Mouse (Mus musculus) heart, embryonic 11.5 days (tissue): Measurements from ENCODE around the gene Gm20388. TPM values are rescaled to one million over a fixed set of nuclear protein-coding genes. Genes with fewer than 3 reads are reported as not detected.
A peak's percentile ranks its signal among the peaks of the same experiment; 100 is the strongest.

Experiments
- ATAC-seq: fragments of 200-750 bp; cut with Nextera tagmentation; replicated peaks from 2 replicates; pipeline ENCODE4 v1.8.0; 2017; ENCODE audit warnings: moderate library complexity; ENCODE audit not compliant: insufficient number of reproducible peaks, low FRiP score, low TSS enrichment
- H3K27ac ChIP-seq: fragments of 300-500 bp; sonication (generic); 2 replicates; pipeline ENCODE4 v1.5.1; 2014; ENCODE audit warnings: mild to moderate bottlenecking, low read depth, low read length
- H3K27me3 ChIP-seq: fragments of 300-500 bp; sonication (generic); 2 replicates; pipeline ENCODE4 v1.6.1; 2014; ENCODE audit warnings: mild to moderate bottlenecking, low read length, mixed read lengths; ENCODE audit not compliant: control insufficient read depth, insufficient read depth
- H3K36me3 ChIP-seq: fragments of 300-500 bp; sonication (generic); 2 replicates; pipeline ENCODE4 v1.6.1; 2014; ENCODE audit warnings: mild to moderate bottlenecking, low read length, moderate library complexity, mixed read lengths; ENCODE audit not compliant: control insufficient read depth, insufficient read depth
- H3K4me1 ChIP-seq: fragments of 300-500 bp; sonication (generic); 2 replicates; pipeline ENCODE4 v1.6.1; 2014; ENCODE audit warnings: low read length; ENCODE audit not compliant: control insufficient read depth, insufficient read depth
- H3K4me2 ChIP-seq: fragments of 300-500 bp; sonication (generic); 2 replicates; pipeline ENCODE4 v1.6.1; 2014; ENCODE audit warnings: mild to moderate bottlenecking, moderate library complexity
- H3K4me3 ChIP-seq: fragments of 300-500 bp; sonication (generic); 2 replicates; pipeline ENCODE4 v1.5.1; 2014; ENCODE audit warnings: low read depth, low read length
- H3K9ac ChIP-seq: fragments of 300-500 bp; sonication (generic); 2 replicates; pipeline ENCODE4 v1.6.1; 2014; ENCODE audit warnings: mild to moderate bottlenecking, low read depth, low read length, moderate library complexity
- H3K9me3 ChIP-seq: fragments of 300-500 bp; sonication (generic); replicated peaks from 2 replicates; pipeline ENCODE4 v1.6.1; 2016; ENCODE audit warnings: low read length; ENCODE audit not compliant: control insufficient read depth
- WGBS: fragments of 180-500 bp; shearing (Covaris S2); extraction: QIAGEN DNeasy Blood & Tissue Kit; methylation state at CpG from one replicate; pipeline ENCODE4 v1.1.7; 2014; ENCODE audit not compliant: insufficient replicate concordance; 5-methylcytosine and 5-hydroxymethylcytosine counted together
- polyA plus RNA-seq: library from polyadenylated mRNA; unstranded; fragments of >200 nt; fragmentation: Nextera tagmentation; extraction: Ambion mirVana; gene quantifications from 2 replicates; pipeline ENCODE4 v1.2.1, GENCODE M21; 2014

Gm20388 gene
- polyA plus RNA-seq, 1 experiment from 2014 or later, result 6.4 TPM

GRCm38 (mm10) chr8:120191633-120192032, 281.0 kb downstream of the Gm20388 start:
- no peak for ATAC-seq
- WGBS, result 73% methylated on average over 5 of the region's 5 CpGs
- no peak overlapping the region for H3K9ac ChIP-seq
- no peak overlapping the region for H3K27ac ChIP-seq
- no peak overlapping the region for H3K4me3 ChIP-seq
- no peaks in the 10 kb centered on the region for H3K36me3 ChIP-seq
- H3K9me3 ChIP-seq, result no peaks in the 10 kb centered on the region; the same call in 1 of the 2 replicates
- H3K27me3 ChIP-seq, result no peaks in the 10 kb centered on the region; the same call in 1 of the 2 replicates
- peaks cover 9% of the 10 kb centered on the region for H3K4me1 ChIP-seq
- peak overlapping the region; percentile 59; the same call in 1 of the 2 replicates for H3K4me2 ChIP-seq

GRCm38 (mm10) chr8:120192118-120192517, 281.5 kb downstream of the Gm20388 start:
- Histone ChIP-seq H3K27me3 (no peaks in the 10 kb centered on the region; the same call in 1 of the 2 replicates), H3K9ac (no peak overlapping the region), H3K36me3 (no peaks in the 10 kb centered on the region), H3K4me3 (no peak overlapping the region), H3K4me2 (no peak overlapping the region), H3K9me3 (no peaks in the 10 kb centered on the region; the same call in 1 of the 2 replicates), H3K4me1 (peaks cover 9% of the 10 kb centered on the region), H3K27ac (no peak overlapping the region)
- 91% methylated on average over 5 of the region's 5 CpGs for WGBS
- no peak for ATAC-seq

GRCm38 (mm10) chr8:120201351-120201750, 290.7 kb downstream of the Gm20388 start:
- no peaks in the 10 kb centered on the region for H3K36me3 ChIP-seq
- no peaks in the 10 kb centered on the region for H3K9me3 ChIP-seq
- ATAC-seq, result no peak
- H3K4me1 ChIP-seq, result 0 out of 2 replicates have a peak, but pooled peaks cover 9% of the 10 kb centered on the region
- 82% methylated on average over 6 of the region's 6 CpGs for WGBS
- H3K27ac ChIP-seq, result no peak overlapping the region
- no peak overlapping the region for H3K4me2 ChIP-seq
- no peak overlapping the region for H3K9ac ChIP-seq
- H3K27me3 ChIP-seq, result no peaks in the 10 kb centered on the region
- H3K4me3 ChIP-seq, result no peak overlapping the region

- ATAC-seq, result no peak
- no peak overlapping the region for H3K9ac ChIP-seq
- no peak overlapping the region for H3K27ac ChIP-seq
Observed at GRCm38 (mm10) chr8:120202546-120202945, 291.9 kb downstream of the Gm20388 start.

GRCm38 (mm10) chr8:120204736-120205360, 294.2 kb downstream of the Gm20388 start:
- no peak overlapping the region for H3K4me2 ChIP-seq
- peaks cover 9% of the 10 kb centered on the region; the same call in 1 of the 2 replicates for H3K4me1 ChIP-seq
- 0 out of 2 replicates have a peak overlapping the region, but pooled peaks have one; percentile 16 for H3K9ac ChIP-seq
- WGBS, result 65% methylated on average over 7 of the region's 7 CpGs
- ATAC-seq, result no peak
- H3K4me3 ChIP-seq, result no peak overlapping the region
- no peak overlapping the region for H3K27ac ChIP-seq
- H3K36me3 ChIP-seq, result no peaks in the 10 kb centered on the region
- H3K27me3 ChIP-seq, result 0 out of 2 replicates have a peak, but pooled peaks cover under 1% of the 10 kb centered on the region
- no peaks in the 10 kb centered on the region for H3K9me3 ChIP-seq

More at GRCm38 (mm10) chr8:120202546-120202945, 291.9 kb downstream of the Gm20388 start:
- Histone ChIP-seq H3K4me3 (no peak overlapping the region), H3K36me3 (no peaks in the 10 kb centered on the region), H3K9me3 (no peaks in the 10 kb centered on the region), H3K27me3 (no peaks in the 10 kb centered on the region), H3K4me2 (no peak overlapping the region), H3K4me1 (0 out of 2 replicates have a peak, but pooled peaks cover 9% of the 10 kb centered on the region)
- WGBS, result 43% methylated on average over 3 of the region's 3 CpGs

GRCm38 (mm10) chr8:120205916-120206315, 295.3 kb downstream of the Gm20388 start:
- Histone ChIP-seq H3K9ac (no peak overlapping the region), H3K9me3 (no peaks in the 10 kb centered on the region), H3K4me1 (peaks cover 16% of the 10 kb centered on the region), H3K27ac (no peak overlapping the region), H3K4me3 (no peak overlapping the region), H3K36me3 (no peaks in the 10 kb centered on the region), H3K27me3 (0 out of 2 replicates have a peak, but pooled peaks cover 6% of the 10 kb centered on the region), H3K4me2 (no peak overlapping the region)
- ATAC-seq, result no peak
- 75% methylated on average over 9 of the region's 9 CpGs for WGBS

GRCm38 (mm10) chr8:120207364-120207763, 296.7 kb downstream of the Gm20388 start:
- Histone ChIP-seq H3K27me3 (0 out of 2 replicates have a peak, but pooled peaks cover 6% of the 10 kb centered on the region), H3K4me1 (peaks cover 23% of the 10 kb centered on the region), H3K9me3 (no peaks in the 10 kb centered on the region), H3K9ac (no peak overlapping the region), H3K4me3 (no peak overlapping the region), H3K36me3 (no peaks in the 10 kb centered on the region), H3K27ac (no peak overlapping the region), H3K4me2 (no peak overlapping the region)
- 79% methylated on average over 8 of the region's 8 CpGs for WGBS
- ATAC-seq, result no peak

GRCm38 (mm10) chr8:120208113-120208512, 297.5 kb downstream of the Gm20388 start:
- Histone ChIP-seq H3K4me1 (peaks cover 21% of the 10 kb centered on the region), H3K36me3 (no peaks in the 10 kb centered on the region), H3K9me3 (no peaks in the 10 kb centered on the region), H3K4me2 (no peak overlapping the region), H3K27ac (no peak overlapping the region), H3K4me3 (no peak overlapping the region), H3K27me3 (0 out of 2 replicates have a peak, but pooled peaks cover 6% of the 10 kb centered on the region), H3K9ac (no peak overlapping the region)
- ATAC-seq, result no peak
- WGBS, result 67% methylated on average over 11 of the region's 11 CpGs
